Mouse (Mus musculus) skeletal muscle tissue, postnatal 0 days (tissue): ENCODE results near the gene Nsd2. TPM values are rescaled to one million over a fixed set of nuclear protein-coding genes. Genes with fewer than 3 reads are reported as not detected.

Experiments used
- microRNA-seq, 2 experiments: library from miRNA; unstranded; fragments of <30 nt; microRNA quantifications; one replicate each; pipeline ENCODE4; 2016
- polyA plus RNA-seq: library from polyadenylated mRNA; unstranded; fragments of >200 nt; fragmentation: Nextera tagmentation; extraction: Ambion mirVana; gene quantifications from 2 replicates; pipeline ENCODE4 v1.2.1, GENCODE M21; 2015

Gene Nsd2
- 10.8 and 11.3 TPM in 2 replicates for polyA plus RNA-seq

GRCm38 (mm10) chr5:33819876-33820732 is at the start of gene Nsd2:
Gene Nsd2 (plus strand): TSS chr5:33820725.

GRCm38 (mm10) chr5:33782345-33782998 is 38.1 kb upstream of the Nsd2 start, which contains the start of gene Letm1:
Gene Letm1 (minus strand): TSS chr5:33782817.

GRCm38 (mm10) chr5:33936120-33936707 is 115.7 kb downstream of the Nsd2 start, which contains the start of gene Nelfa:
Gene Nelfa (minus strand): TSS chr5:33936413.

Small RNAs within 50 kb of the gene (microRNA-seq; reads per million reads assigned to microRNA genes)
- 0 reads per million in 2 experiments for gene Mir7024

Other genes starting within 250 kb of the Nsd2 start
- 48.8 and 49.9 TPM in 2 replicates for gene Fam53a, start 191.1 kb upstream of the Nsd2 start, polyA plus RNA-seq
- 2.4 and 3.0 TPM in 2 replicates for gene Gm9903, start 190.8 kb upstream of the Nsd2 start, polyA plus RNA-seq
- 57.1 and 69.1 TPM in 2 replicates for gene Slbp, start 168.2 kb upstream of the Nsd2 start, polyA plus RNA-seq
- 38.3 and 40.5 TPM in 2 replicates for gene Tacc3, start 162.6 kb upstream of the Nsd2 start, polyA plus RNA-seq
- 31.0 and 31.5 TPM in 2 replicates for gene Tmem129, start 162.3 kb upstream of the Nsd2 start, polyA plus RNA-seq
- 0.50 and 1.3 TPM in 2 replicates for gene Fgfr3, start 99.1 kb upstream of the Nsd2 start, polyA plus RNA-seq
- 34.0 and 35.0 TPM in 2 replicates for gene Letm1, start 37.9 kb upstream of the Nsd2 start, polyA plus RNA-seq
- 20.8 and 22.4 TPM in 2 replicates for gene Nelfa, start 115.7 kb downstream of the Nsd2 start, polyA plus RNA-seq
- gene Gm1673, start 162.7 kb downstream of the Nsd2 start, polyA plus RNA-seq: 18.5 and 23.2 TPM in 2 replicates
- gene Nat8l, start 175.3 kb downstream of the Nsd2 start, polyA plus RNA-seq: 0.28 and 1.8 TPM in 2 replicates